Mouse (Mus musculus) adrenal gland, adult (tissue): ENCODE measurements at regions not wholly inside any gene's neighbourhood (a gene's known extent, or its start where the extent isn't known, plus 50 kb on each side); places are given as distances from the start of the nearest gene placed in this dataset.

Experiments
- DNase-seq, 2 experiments: peaks; one replicate each; pipeline ENCODE4 v3.0.0; 2022 to 2023; ENCODE audit warnings: low spot score in 1 of 2; ENCODE audit not compliant: inconsistent age in 2 of 2

DNA sequence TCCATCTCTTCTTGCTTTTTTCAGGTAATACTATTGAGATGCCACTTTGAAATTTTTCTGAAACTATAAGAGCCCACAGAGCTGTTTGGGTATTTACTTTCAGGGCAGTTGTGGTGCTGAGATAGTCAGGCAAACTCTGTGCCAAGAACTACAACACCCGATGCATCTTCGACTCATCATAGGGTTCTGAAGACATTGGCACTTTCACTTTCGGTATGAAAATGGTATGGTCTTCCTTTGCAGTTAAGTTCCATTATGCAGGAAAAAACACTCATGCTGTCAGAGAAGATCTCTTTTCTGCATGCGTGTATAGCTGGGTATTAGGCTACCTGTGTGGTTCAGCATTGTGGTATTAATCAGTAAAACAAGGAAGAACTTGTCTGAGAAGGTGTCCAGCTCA, 484.2 kb downstream of the Fat4 start:
- peak in 1 of 2 experiments; percentile 44 for DNase-seq

DNA sequence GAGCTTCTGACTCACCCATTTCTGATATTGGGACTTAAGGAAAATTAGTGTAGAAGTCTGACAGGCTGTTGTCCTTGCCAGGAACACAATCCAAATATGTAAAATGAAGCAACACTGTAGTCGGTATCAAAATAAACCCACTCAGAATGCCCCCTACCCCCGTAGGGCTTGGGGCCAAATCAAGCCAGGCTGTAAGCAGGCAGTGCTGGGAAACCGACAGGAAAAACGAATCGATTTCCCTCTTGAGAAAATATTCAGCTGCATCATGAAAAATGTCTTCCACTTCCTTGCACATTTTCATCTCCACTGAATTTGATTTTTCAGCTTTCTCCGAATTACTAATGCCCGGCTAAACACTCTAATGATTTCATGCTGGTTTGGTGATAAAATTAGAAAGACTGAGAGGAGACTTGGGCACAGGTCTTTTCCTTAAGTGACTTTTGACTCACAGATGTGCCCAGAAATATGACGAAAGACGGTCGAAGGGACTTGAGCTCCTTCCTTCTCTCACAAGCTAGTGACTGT, 485.7 kb downstream of the Fat4 start:
- DNase-seq = no peak

DNA sequence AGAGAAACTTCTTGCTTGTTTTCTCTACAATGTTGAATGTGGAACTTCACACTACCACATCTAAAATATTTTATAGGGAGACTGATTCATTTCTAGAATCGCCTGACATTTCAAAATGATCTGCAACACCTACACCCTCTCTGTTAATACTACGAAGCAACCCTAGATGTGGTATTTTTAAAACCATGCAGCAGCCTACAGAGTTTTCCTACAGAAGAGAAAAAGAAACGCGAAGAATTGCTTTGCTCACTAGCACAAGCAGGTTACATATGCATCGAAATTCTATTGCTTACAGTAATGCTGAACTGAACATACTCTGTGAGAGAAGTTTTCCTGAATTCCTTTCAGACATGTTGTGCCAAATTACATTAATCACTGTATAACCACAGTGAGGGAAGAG, 488.7 kb downstream of the Fat4 start:
- no peak for DNase-seq

DNA sequence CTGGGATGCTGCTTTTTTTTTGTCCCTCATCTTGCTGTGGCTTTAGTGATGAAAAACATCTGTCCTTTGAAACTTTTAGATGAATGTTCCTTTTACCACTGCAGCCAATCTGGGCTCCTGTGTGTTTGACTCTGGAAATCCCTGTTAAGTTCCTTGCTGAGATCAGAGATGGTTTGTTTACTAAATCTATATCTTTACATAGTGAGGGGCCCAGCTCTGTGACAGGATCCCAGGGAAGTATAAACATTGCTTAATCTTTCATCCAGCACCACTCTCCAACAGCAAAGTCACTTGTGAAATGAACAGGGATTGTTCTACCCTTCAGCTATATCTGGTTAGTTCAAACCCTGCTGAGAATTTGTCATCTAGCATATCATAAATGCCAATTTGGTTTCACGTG, 501.8 kb downstream of the Fat4 start:
- peak in 1 of 2 experiments; percentile 6 for DNase-seq

DNA sequence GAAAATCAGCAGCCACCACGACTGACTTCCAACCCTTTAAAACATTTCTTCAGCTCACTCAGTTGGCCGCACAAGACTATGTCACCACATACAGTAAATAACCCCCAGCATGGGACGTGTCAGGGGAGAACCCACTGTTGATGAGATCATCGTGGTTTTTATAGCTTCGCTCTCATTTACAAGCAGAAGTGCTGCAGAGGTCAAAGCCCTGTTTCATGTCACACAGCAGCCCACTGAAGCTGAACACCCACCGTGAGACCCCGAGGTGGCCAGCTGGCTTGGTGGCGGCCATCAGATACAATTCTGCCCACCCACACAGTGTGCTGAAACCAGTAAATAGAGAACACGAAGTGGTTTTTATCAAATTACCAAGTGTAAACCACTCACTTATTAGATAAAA, 503.7 kb downstream of the Fat4 start:
- peak in 1 of 2 experiments; percentile 12 for DNase-seq

DNA sequence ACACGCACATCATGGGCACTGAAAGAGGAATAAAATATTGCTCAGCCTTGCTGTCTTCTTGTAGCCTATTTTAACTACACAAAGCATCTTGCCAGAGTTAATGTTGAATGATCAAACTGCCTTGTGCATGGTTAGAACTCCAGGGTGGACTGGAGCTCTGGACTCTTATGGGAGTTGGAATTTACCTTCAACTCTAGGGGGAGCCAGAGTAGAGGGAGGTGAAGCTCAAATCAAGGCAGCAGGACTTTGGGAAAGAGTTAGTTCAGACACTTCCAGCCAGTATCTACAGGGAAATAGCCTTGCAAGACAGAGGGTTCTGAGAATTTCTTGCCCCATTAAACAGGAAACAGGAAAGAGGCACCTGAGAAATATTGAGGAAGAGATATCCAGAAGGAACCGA, 505.3 kb downstream of the Fat4 start:
- peak in 1 of 2 experiments; percentile 63 for DNase-seq

DNA sequence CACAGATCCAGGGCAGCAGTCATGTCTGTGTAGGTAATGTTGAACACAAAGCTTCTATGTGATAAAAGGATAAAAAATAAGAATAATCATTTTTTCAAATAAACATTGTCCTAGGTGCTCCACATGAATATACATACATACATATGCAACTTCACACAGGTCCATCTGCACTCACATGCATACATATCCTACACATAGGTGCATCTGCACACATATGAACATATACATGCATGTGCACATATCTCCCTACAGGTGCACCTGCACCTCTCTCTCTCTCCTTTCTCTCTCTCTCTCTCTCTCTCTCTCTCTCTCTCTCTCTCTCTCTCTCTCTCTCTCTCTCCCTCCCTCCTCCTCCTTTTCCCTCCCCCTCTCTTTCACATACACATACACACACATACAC, 509.9 kb downstream of the Fat4 start:
- no peak for DNase-seq

DNA sequence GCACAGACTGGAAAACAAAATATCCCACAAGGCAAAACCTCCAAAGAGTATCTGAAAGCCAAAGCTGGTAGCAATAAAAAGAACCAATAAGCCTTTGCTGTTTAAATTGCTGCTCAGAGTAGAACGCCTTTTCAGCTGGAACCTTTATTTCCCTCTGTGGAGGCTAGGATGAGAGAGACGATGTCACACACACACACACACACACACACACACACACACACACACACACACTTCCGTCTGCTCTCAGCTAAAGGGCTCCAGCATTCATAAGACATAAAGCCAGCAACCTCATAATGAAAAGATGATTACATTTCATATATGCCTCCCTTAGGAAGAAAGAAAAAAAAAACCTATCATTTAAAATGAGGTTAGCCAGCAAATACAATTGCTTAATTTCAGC, 510.5 kb downstream of the Fat4 start:
- peak in 1 of 2 experiments; percentile 2 for DNase-seq

DNA sequence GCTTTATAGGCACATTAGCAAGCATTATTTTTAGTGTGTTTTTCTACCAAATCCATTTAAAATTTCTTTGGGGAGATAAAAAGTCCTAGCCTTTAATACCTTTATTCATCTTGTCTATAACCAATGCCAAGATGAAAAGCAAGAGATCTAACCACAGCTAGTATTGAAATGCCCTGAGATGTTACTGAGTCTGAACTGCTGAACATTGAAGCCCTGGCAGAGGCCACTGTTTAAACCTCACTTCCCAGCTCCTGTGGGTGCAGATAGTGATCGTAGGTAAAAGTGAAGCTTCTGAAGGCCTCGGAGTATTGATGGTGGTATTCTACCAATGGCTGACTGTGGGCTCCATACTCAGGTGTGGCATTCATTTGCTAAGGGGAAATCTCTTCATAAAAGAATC, 510.9 kb downstream of the Fat4 start:
- DNase-seq = peak in 1 of 2 experiments; percentile 1

DNA sequence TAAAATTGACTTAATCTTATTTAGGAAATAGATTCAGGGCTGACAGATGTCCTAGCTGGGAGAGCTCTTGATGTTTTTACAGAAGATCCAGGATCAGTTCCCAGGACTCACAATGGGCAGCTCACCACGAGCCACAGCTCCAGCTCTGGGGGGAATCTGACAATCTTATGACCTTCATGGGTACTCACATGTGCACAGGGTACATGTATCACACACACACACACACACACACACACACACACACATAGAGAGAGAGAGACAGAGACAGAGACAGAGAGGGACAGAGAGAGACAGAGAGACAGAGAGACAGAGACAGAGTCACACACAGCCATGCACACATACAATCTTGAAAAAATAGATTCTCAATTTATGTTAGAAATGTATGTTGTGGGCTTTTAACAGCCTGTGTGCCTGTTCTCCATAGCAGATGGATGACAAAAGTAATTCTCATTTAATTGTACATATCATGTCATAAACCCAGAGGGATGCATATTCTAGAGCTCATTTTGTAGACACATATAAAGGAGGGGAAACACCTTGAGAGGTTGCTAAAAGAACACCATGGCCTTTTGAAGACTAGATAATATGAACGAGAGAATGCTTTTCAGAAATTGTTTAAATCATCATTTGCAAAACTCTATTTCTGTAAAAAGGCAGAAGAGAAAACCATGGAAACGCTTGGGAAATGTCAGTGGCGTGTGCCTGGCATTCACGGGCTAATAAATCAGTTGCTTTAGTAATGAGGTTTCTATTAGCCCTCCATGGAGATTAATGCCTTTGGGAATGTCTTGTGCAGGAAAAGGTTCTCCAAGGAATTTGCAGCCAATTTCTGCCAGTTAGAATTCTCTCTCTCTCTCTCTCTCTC, 538.3 kb downstream of the Fat4 start:
- no peak for DNase-seq

DNA sequence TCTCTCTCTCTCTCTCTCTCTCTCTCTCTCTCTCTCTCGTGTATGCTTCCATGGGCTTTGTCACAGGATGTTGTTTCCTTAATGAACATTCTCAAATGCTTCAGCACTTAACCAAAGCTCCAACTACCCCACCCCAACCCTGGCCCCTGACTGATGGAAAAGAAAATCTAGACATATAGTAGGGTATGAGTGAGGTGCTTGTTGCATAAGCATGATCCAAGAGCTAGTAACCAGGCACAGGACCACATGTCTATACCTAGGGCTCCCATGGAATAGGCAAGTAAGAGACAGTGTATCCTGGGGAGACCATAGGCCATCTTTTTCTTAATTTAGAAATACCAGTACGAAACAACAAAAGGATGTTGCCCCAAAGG, 538.9 kb downstream of the Fat4 start:
- no peak for DNase-seq

DNA sequence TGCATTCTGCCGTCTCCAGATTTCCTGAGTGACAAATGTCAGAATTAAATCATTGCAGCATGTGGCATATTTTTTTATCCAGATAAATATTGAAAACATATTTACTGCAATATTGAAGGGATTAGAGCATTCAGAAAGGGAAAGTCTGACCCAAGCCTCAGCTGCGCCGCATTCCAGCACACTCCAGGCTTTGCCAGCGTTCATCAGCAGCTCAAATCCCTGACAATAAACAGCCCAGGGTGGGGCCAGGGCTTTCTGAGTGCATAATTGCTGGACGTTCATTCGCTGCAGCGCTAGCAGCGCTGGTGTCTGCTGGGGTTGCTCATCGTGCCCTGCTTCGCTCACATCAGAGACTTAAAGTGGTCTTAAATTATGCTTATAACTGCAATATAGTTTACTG, 556.6 kb downstream of the Fat4 start:
- DNase-seq = no peak

DNA sequence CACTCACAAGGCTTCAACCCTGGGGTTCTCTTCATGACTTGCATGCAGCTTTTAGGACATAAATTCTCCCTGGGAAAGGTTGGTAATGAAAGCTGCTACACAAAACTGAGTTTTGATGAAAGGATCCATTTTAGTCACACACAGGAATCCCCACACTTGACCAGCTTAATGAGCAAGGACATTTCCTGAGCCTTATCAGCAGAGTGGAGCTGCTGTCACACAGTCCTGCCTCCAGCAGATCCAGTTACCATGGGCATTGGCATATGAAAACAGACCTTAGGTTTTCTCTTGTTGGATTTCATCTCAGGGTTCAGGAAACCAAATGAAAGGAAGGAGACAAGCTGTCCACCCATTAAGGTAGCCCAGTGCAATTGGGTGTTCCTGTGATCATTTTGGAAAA, 568.9 kb downstream of the Fat4 start:
- DNase-seq = no peak

DNA sequence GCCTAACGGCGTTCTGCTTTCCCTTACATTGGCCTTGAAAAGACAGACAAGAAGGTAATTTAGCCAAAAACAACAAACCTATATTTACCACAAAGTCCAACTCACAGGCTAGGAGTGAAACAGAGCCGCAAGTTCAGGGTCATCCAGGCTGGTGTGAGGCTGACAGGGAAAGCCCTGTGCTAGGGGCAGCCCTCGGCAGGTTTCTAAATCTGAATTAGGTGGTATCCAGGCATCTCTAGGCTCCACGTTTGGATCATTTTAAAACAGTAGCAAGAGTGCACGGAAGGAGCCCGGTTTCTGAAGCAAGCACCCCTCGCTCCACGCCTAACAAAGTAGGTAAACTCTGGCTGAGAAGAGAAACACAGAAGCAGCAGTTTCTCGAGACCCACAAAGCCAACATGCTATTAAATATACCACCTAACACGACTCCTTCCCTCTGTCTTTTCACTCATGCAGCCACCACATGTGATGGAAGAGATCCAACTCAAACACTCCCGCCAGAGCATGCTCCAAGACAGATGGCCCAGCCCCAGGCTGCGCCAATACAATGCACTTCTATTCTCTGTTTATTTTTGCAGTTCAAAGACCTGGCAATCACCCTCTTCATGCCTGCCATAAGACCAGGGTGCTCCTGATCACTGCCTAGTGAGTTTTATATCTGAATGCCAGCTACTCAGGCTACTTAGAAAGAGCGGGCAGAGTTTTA, 573.6 kb downstream of the Fat4 start:
- no peak for DNase-seq

DNA sequence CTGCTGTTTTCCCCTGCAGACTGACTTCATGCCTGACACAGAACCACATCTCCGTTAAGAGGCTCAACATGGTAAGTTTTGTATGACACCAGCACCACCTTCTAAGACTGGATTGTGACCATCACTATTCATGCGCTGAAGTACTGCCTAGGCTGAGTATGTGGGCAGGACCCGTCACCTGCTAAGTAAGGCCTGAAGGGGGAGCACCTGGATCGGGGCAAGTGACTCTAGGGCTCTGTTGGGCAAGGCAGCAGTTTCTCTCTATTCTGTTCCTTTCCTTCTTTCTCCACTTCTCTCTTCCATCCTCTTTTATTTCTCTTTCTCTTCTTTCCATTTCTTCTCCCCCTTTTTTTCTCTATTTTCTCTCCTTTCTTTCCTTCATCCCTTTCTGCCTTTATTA, 574.8 kb downstream of the Fat4 start:
- no peak for DNase-seq

DNA sequence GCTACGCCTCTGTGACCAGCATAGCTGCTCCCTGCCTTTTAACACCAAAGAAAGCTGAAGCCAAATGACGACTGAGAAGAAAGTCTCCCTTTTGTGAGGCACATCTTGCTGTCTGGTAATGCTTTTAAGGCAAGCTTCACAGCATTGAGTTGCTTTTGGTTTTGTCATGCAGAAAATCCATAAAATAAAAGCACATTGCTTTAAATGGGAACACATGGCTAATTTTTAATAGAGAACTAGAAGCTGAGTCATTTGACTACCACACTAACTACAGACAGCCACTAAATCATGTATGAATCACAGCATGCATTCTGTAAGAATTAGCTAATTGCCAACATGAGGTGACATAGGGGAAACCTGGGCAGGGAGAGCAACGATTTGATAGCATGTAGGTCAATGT, 579.1 kb downstream of the Fat4 start:
- peak in 1 of 2 experiments; percentile 26 for DNase-seq

DNA sequence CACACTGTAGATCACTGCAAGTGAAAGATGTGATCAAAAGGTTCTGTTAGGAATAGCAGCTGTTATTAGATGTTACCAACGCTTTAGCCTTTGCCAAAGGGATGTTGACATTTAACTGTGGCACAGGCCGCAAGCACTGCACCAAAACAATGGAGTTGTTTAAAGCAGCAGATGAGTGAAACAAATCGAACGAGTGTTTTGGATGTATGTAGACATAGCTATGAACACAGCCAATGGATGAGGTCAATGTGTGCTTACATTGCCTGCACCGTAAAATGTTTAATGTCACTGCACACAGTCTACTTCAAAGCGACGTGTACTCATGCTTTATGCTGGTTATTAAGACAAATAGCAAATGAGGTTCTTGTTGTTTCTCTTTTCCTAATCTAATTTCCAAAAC, 602.7 kb downstream of the Fat4 start:
- no peak for DNase-seq

DNA sequence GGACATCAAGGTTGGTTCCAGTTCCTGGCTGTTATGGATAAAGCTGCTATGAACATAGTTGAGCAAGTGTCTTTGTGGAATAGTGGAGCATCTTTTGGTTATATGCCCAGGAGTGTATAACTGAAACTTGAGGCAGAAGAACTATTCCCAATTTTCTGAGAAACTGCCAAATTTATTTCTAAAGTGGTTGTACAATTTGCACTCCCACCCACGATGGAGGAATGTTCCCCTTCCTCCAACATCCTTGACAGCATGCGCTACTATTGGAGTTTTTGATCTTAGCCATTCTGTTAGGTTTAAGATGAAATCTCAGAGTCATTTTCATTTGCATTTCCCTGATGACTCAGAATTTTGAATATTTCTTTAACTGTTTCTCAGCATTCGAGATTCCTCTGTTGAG, 607.6 kb downstream of the Fat4 start:
- DNase-seq = no peak

DNA sequence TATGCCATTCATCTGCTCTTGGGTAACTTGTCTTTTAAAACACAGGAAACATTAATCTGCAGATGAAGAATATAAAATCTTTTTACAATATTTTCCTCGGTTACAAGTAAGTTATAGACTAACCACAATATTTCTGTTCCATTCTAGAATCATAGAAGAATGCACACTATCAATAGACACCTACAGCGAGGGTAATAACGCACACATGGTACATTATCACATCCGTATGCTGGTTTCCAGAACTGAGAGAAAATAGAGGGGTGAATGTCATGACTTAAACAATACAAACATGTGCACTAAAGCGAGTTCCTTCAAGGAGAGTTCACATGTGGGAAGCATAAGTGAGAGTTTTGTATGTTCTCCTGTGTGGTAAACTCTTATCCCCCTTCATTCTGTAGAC, 641.3 kb downstream of the Fat4 start:
- DNase-seq = no peak

DNA sequence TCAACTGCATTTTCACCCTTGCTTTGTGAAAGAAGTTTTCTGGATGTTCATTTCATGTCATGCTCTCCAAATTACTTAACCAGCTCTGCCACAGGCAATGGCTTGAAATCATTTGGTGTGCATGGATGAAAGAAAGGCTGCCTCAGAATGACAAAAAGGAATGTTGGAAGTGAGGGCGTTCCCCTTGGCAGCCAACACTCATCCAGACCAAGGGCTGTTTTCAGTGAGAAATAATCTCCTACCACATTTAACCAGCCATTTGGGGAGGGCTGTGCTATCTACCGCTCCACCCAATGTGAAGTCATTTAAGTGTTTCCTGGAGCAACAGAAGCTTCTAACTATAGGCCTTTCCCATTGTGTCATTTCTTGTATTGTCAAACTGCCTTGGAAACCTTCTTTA, 650.8 kb downstream of the Fat4 start:
- no peak for DNase-seq

DNA sequence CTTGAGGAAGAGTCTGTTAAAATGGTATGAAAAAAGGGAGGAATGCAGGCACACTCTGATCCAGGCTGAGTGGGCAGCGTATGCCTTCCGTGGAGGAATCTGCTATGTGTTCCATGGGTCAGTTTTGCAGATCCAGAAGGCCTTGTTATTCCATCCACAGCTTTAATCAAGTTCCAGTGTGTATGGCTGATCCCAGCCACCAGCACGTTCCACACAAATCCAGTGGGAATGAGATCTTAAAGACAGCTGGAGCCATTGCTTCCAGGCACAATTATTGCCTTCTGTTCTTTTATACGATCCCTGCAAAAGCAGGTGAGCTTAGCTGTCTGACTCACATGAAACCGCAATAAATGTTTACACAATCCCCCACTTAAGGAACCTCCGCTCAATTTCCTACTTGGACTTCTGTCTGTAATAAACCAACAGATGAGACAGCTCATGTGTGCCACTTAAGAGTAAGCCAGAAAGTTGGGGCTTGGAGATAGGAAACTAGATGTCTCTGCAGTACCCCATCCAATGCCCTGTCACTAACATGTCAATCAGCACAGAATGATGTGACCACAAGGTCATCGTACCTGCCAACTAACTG, 653.9 kb downstream of the Fat4 start:
- DNase-seq = no peak

DNA sequence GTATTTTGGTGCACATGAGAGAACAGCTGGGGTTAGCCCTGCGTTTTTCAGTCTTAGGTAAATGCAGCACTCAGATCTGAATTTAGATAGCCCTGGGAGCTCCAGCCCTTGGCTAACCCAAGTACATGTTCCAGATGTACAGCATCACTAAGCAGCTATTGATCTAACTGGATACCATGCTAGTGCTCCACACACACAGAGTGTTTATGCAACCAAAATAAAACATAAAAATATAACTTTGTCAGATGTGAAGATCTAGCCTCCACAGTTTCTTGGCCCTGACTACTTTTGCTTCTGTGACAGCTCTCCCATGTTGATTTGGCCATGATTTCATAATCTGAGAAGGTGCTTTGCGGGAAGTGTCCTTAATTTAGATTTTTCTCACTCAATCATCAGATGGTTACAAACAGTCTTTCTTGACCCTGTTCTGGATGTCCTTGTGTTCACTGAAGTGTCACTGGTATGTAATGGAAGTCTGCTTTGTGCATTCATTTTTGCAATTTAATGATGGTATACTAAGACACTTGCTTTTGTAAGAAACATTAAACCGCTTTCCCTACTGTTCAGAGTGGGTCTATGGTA, 672.8 kb downstream of the Fat4 start:
- no peak for DNase-seq
